Mouse (Mus musculus): ENCODE results near the gene Scgb1b3.

The Scgb1b3 gene

DNA sequence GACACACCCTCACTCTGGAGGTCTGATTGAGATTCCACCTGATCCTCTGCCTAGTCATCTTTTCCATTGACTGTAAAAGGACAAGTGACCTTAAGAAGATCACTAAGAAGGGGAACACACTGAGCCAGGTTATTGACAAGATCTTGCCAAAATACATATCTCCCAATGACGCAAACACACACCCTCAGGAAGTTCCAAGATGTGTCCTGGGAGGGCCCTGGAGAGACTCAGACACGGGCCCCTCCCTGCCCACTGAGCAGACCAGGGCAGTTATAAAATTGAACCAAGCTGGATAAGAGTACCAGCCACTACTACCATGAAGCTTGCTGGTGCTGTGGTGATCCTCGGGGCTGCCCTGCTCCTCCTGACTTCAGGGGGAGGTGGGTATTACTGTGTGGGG lies at the start of gene Scgb1b3:
Scgb1b3 (plus strand) TSS at position 301 of the 400 bp plus-strand sequence.
- DNase-seq (ENCODE audit: low read depth, low spot score): no peak

DNA sequence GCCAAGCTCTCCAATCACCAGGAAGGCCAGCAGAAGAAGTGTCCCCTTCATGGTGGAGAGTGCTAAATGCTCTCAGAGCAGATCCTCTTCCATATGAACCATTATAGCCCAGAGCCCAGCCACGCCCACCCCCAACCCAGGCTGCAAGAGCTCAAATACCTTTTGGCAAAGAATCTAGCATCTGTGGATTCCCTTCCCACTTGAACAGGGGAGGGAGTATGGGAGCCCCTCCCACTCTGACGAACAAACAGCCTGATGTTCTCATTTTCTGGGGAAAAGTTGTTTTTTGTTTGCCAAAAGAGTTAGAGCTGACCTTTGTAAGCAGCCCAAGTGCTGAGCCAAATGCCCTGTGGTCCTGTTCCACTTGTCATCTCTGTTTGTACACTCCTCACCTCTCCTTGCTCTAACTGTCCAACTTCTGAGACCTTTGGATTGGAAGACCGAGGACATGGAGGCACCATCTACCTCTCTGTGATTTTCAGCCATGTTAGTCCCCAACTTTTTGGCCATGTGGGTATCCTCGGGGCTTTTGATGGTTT lies 13.3 kb upstream of the Scgb1b3 start, which contains the start of gene Scgb2b3:
Scgb2b3 (minus strand) TSS at position 51 of the 539 bp plus-strand sequence.
- DNase-seq (ENCODE audit: low read depth, low spot score): no peak
